Mouse (Mus musculus) cortical plate, adult 2 months (tissue): ENCODE measurements around the gene Parva. TPM values are rescaled to one million over a fixed set of nuclear protein-coding genes. Genes with fewer than 3 reads are reported as not detected.

ENCODE experiments used
- H3K27ac ChIP-seq: fragments of 200-500 bp; 2 replicates; pipeline ENCODE4 v1.5.1; 2012; ENCODE audit warnings: low read length, control low read depth, inconsistent platforms; ENCODE audit not compliant: insufficient read depth
- H3K4me1 ChIP-seq: fragments of 200-500 bp; 2 replicates; pipeline ENCODE4 v1.6.1; 2011; ENCODE audit warnings: low read length; ENCODE audit not compliant: control insufficient read depth, insufficient read depth
- H3K4me3 ChIP-seq: fragments of 200-500 bp; 2 replicates; pipeline ENCODE4 v1.5.1; 2011; ENCODE audit warnings: mild to moderate bottlenecking, low read length, control low read depth; ENCODE audit not compliant: insufficient read depth
- CTCF ChIP-seq: fragments of 200-500 bp; IDR thresholded peaks from 2 replicates; pipeline ENCODE4 v1.5.1; 2011; ENCODE audit warnings: mild to moderate bottlenecking, control low read depth, low read length; ENCODE audit not compliant: insufficient read depth; ENCODE audit errors: extremely low read depth
- POLR2A ChIP-seq: fragments of 200-500 bp; IDR thresholded peaks from 2 replicates; pipeline ENCODE4 v1.6.1; 2011; ENCODE audit warnings: mild to moderate bottlenecking, low read length, control low read depth; ENCODE audit not compliant: insufficient read depth; ENCODE audit errors: extremely low read depth
- polyA plus RNA-seq: library from polyadenylated mRNA; depleted of rRNA; stranded (reverse); fragments of >200 nt; gene quantifications from 2 replicates; pipeline ENCODE4 v1.2.3, GENCODE M21; 2012

The Parva gene
- polyA plus RNA-seq, 1 experiment: 44.7 TPM

- H3K27ac ChIP-seq: no peak overlapping the region
- no peak for TF ChIP-seq CTCF
- TF ChIP-seq POLR2A: no peak
- no peaks in the 10 kb centered on the region for H3K4me1 ChIP-seq
Measured at GRCm38 (mm10) chr7:112503917-112504316, 76.6 kb downstream of the Parva start.

GRCm38 (mm10) chr7:112509107-112509506 is 81.8 kb downstream of the Parva start:
- Histone ChIP-seq H3K4me1 (no peaks in the 10 kb centered on the region), H3K27ac (no peak overlapping the region), H3K4me3 (no peak overlapping the region)
- no peak for TF ChIP-seq CTCF
- TF ChIP-seq POLR2A: no peak

More at GRCm38 (mm10) chr7:112503917-112504316, 76.6 kb downstream of the Parva start:
- H3K4me3 ChIP-seq: no peak overlapping the region

- H3K4me3 ChIP-seq: no peak overlapping the region
- TF ChIP-seq CTCF (no peak), POLR2A (no peak)
- no peak overlapping the region for H3K27ac ChIP-seq
- H3K4me1 ChIP-seq: no peaks in the 10 kb centered on the region
Measured at GRCm38 (mm10) chr7:112510336-112511048, 83.2 kb downstream of the Parva start.

DNA sequence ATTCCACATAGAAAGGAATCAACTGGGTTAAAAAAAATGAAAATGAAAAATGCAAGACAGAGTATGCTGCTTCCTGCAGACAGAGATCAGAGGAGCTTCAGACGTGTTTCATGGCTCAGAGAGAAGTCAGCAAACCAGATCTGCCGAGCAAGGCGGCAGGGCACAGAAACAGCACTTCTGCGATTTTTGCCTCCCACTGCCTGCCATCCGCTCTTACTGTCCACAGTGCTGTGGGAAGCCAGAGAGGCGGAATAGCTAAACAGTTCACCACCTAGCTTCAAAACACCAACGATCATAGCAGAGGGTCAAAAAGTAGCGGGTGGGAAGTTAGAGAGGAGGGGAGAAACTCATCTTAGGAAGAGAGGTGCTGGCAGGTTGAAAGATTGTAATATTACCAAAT is 84.0 kb downstream of the Parva start:
- Histone ChIP-seq H3K27ac (no peak overlapping the region), H3K4me3 (no peak overlapping the region), H3K4me1 (no peaks in the 10 kb centered on the region)
- TF ChIP-seq POLR2A (no peak), CTCF (no peak)

DNA sequence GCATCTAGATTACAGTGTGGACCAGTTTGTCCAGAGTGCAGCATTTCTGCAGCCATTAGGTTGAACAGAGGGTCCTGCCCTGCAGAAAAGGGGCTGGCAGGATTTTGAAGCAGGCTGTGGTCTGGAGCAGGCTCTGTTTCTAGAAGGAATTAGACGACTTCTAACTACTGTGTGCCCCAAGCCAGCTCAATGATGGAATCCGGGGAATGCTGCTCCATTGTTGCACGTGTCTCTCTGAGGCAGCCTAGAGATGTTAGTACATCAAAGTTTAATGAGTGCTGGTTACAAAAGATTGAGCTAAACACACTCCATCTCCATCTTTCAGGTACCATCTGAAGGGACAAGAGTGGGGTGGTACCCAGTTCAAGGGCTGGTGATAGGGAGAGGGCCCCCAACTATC is 85.0 kb downstream of the Parva start:
- TF ChIP-seq CTCF (no peak), POLR2A (no peak)
- Histone ChIP-seq H3K4me3 (no peak overlapping the region), H3K4me1 (no peaks in the 10 kb centered on the region), H3K27ac (no peak overlapping the region)

GRCm38 (mm10) chr7:112512895-112513294 is 85.6 kb downstream of the Parva start:
- no peak overlapping the region for H3K27ac ChIP-seq
- no peaks in the 10 kb centered on the region for H3K4me1 ChIP-seq
- H3K4me3 ChIP-seq: no peak overlapping the region
- TF ChIP-seq POLR2A: no peak
- no peak for TF ChIP-seq CTCF

- H3K4me1 ChIP-seq: no peaks in the 10 kb centered on the region
- no peak for TF ChIP-seq POLR2A
- no peak for TF ChIP-seq CTCF
- H3K4me3 ChIP-seq: no peak overlapping the region
Measured at GRCm38 (mm10) chr7:112514636-112515193, 87.4 kb downstream of the Parva start.

GRCm38 (mm10) chr7:112525465-112525864 is 98.2 kb downstream of the Parva start:
- no peak for TF ChIP-seq POLR2A
- no peak for TF ChIP-seq CTCF
- no peak overlapping the region for H3K27ac ChIP-seq
- peaks cover 4% of the 10 kb centered on the region for H3K4me1 ChIP-seq
- no peak overlapping the region for H3K4me3 ChIP-seq

More at GRCm38 (mm10) chr7:112514636-112515193, 87.4 kb downstream of the Parva start:
- H3K27ac ChIP-seq: no peak overlapping the region

DNA sequence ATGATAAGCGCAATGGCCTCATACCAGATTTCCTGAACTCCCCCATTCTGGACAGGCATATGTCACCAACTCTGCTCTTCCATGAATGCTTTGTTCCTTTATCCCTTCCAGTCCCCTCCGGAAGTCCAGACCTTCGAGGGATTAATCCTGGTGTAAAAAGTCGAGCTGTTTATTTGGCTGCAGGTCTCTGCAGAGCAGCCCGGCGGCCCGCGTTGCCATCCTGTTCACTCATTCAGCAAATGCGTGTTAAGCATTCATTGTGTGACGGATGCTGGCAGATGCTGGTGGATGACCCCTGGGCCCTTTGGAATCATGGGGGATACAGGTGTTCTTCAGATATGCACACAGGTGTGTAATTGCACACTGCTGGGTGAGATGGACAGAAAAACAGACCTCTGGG is 98.9 kb downstream of the Parva start:
- Histone ChIP-seq H3K27ac (no peak overlapping the region), H3K4me3 (no peak overlapping the region), H3K4me1 (peaks cover 4% of the 10 kb centered on the region)
- no peak for TF ChIP-seq POLR2A

DNA sequence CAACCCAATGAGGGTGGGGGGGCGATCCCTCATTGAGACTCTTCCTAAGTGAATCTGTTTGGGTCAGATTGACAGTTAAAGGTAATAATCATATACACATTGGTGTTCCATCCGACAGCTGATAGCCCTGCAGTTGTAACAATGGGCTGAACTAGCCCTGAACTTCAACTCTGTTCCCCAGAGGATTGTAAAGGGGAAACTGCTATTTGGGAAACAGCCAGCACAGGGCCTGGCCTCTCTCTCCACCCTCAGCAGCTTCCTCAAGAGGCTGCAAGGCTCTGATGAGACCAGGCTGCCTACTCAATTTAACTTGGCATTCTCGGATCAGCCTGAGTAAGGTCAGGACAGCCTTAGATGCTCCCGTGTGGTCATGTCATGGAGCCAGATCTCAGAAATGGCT is 99.9 kb downstream of the Parva start:
- no peak for TF ChIP-seq POLR2A
- TF ChIP-seq CTCF: no peak
- no peak overlapping the region for H3K27ac ChIP-seq

More for the DNA sequence above, 99.9 kb downstream of the Parva start:
- Histone ChIP-seq H3K4me3 (no peak overlapping the region), H3K4me1 (peaks cover 3% of the 10 kb centered on the region; the same call in 1 of the 2 replicates)
